ENCODE assay signal across 28 mouse cellular contexts in genomic region chr4:65912247-65912942, GRCm38 (mm10).
DNase-seq lines count a peak whose midpoint lies in the region; ATAC-seq and TF ChIP-seq lines count a peak whose summit lies in the region.
"Had no signal": no experiment of that assay in that cellular context is flagged by ENCODE, and none has a peak within 500 bp of the region (broad histone marks: within the 10 kb centered on the region; RNA-seq: fewer than 3 reads in every experiment).

No protein-coding gene starts in this region.

- H3K36me3 ChIP-seq in limb, embryonic 12.5 days = no peaks in the 10 kb centered on the region
- no peaks in the 10 kb centered on the region for H3K36me3 ChIP-seq in limb, embryonic 10.5 days
- no peaks in the 10 kb centered on the region for H3K36me3 ChIP-seq in midbrain, embryonic 11.5 days (ENCODE audit: control insufficient read depth, insufficient read depth, low read length)
- no peaks in the 10 kb centered on the region for H3K36me3 ChIP-seq in midbrain, postnatal 0 days (ENCODE audit: insufficient read depth, low read length)
- no peaks in the 10 kb centered on the region for H3K36me3 ChIP-seq in limb, embryonic 13.5 days
- H3K36me3 ChIP-seq in stomach, embryonic 15.5 days = no peaks in the 10 kb centered on the region
- H3K36me3 ChIP-seq: forebrain, embryonic 15.5 days; heart, embryonic 13.5 days; hindbrain, embryonic 15.5 days; midbrain, embryonic 12.5 days; neural tube, embryonic 13.5 days had no signal

- 71% methylated on average over 8 of the region's 8 CpGs for WGBS in limb, embryonic 12.5 days
- WGBS in limb, embryonic 10.5 days = 86% methylated on average over 8 of the region's 8 CpGs
- WGBS in midbrain, embryonic 11.5 days = 87% methylated on average over 8 of the region's 8 CpGs
- WGBS in midbrain, postnatal 0 days = 84% methylated on average over 8 of the region's 8 CpGs
- WGBS in limb, embryonic 13.5 days = 64% methylated on average over 8 of the region's 8 CpGs
- WGBS in stomach, embryonic 15.5 days = 58% methylated on average over 8 of the region's 8 CpGs

- H3K27me3 ChIP-seq in limb, embryonic 12.5 days = no peaks in the 10 kb centered on the region
- no peaks in the 10 kb centered on the region for H3K27me3 ChIP-seq in limb, embryonic 10.5 days (ENCODE audit: low read depth, poor library complexity, severe bottlenecking)
- H3K27me3 ChIP-seq in midbrain, embryonic 11.5 days (ENCODE audit: control insufficient read depth, insufficient read depth, low read length) = no peaks in the 10 kb centered on the region
- H3K27me3 ChIP-seq in midbrain, postnatal 0 days (ENCODE audit: insufficient read depth, low read length) = no peaks in the 10 kb centered on the region
- H3K27me3 ChIP-seq in limb, embryonic 13.5 days = no peaks in the 10 kb centered on the region
- H3K27me3 ChIP-seq in stomach, embryonic 15.5 days (replicated peaks) = no peaks in the 10 kb centered on the region
- H3K27me3 ChIP-seq: forebrain, embryonic 15.5 days; heart, embryonic 13.5 days; hindbrain, embryonic 15.5 days; midbrain, embryonic 12.5 days; neural tube, embryonic 13.5 days had no signal

- DNase-seq in limb, embryonic 10.5 days (ENCODE audit: low spot score) = no peak
- peak; percentile 67 for DNase-seq in midbrain, embryonic 11.5 days (ENCODE audit: low spot score, missing footprints)
- DNase-seq in midbrain, postnatal 0 days (ENCODE audit: low spot score) = no peak
- DNase-seq in thymus, postnatal 10 days (ENCODE audit: low spot score in 2 of 2) = no peak
- DNase-seq: adrenal gland, postnatal 25 days; B cell, adult 2 months; cerebellum, adult 11-12 months; cerebellum, adult 9-11 months; heart, adult 2 months; heart, postnatal 10 days; kidney, adult 11 months; kidney, postnatal 25 days; liver; lung, postnatal 10 days; retina, postnatal 1 day; right cerebral cortex, postnatal 14 days; thymus, adult 2 months; thymus, postnatal 4 days had no signal

- TF ChIP-seq CTCF in midbrain, postnatal 0 days (IDR thresholded peaks at IDR 0.05) = no peak

- H3K4me3 ChIP-seq in limb, embryonic 12.5 days (replicated peaks) = no peak overlapping the region
- no peak overlapping the region for H3K4me3 ChIP-seq in limb, embryonic 10.5 days
- H3K4me3 ChIP-seq in midbrain, embryonic 11.5 days (ENCODE audit: low read depth, low read length) = no peak overlapping the region
- no peak overlapping the region for H3K4me3 ChIP-seq in midbrain, postnatal 0 days (ENCODE audit: low read depth, low read length)
- H3K4me3 ChIP-seq in limb, embryonic 13.5 days = no peak overlapping the region
- H3K4me3 ChIP-seq in stomach, embryonic 15.5 days (replicated peaks) = no peak overlapping the region
- H3K4me3 ChIP-seq: forebrain, embryonic 15.5 days; heart, adult 2 months; heart, embryonic 13.5 days; hindbrain, embryonic 15.5 days; midbrain, embryonic 12.5 days; neural tube, embryonic 13.5 days had no signal

- H3K4me2 ChIP-seq in limb, embryonic 12.5 days = no peak overlapping the region
- no peak overlapping the region for H3K4me2 ChIP-seq in midbrain, embryonic 11.5 days
- no peak overlapping the region for H3K4me2 ChIP-seq in midbrain, postnatal 0 days (ENCODE audit: low read depth, low read length, poor library complexity, severe bottlenecking)
- no peak overlapping the region for H3K4me2 ChIP-seq in limb, embryonic 13.5 days (replicated peaks)
- no peak overlapping the region for H3K4me2 ChIP-seq in stomach, embryonic 15.5 days
- H3K4me2 ChIP-seq: forebrain, embryonic 15.5 days; heart, embryonic 13.5 days; hindbrain, embryonic 15.5 days; midbrain, embryonic 12.5 days; neural tube, embryonic 13.5 days had no signal

- ATAC-seq in limb, embryonic 12.5 days (ENCODE audit: insufficient number of reproducible peaks, insufficient read depth, low FRiP score, low TSS enrichment, low read depth) = peak; percentile 80; the same call in 1 of the 2 replicates
- no peak for ATAC-seq in midbrain, embryonic 11.5 days (ENCODE audit: low FRiP score)
- no peak for ATAC-seq in midbrain, postnatal 0 days (ENCODE audit: low FRiP score)
- peak; percentile 87 for ATAC-seq in limb, embryonic 13.5 days (ENCODE audit: low FRiP score, low read depth)
- peak; percentile 31; the same call in 1 of the 2 replicates for ATAC-seq in stomach, embryonic 15.5 days (ENCODE audit: insufficient read depth, low FRiP score, low read depth)
- ATAC-seq: forebrain, embryonic 15.5 days; inflammation-experienced regulatory T-cells, adult 6 months had no signal

- H3K27ac ChIP-seq in limb, embryonic 12.5 days = peak overlapping the region; percentile 54; the same call in 1 of the 2 replicates
- H3K27ac ChIP-seq in limb, embryonic 10.5 days = no peak overlapping the region
- no peak overlapping the region for H3K27ac ChIP-seq in midbrain, embryonic 11.5 days (ENCODE audit: low read depth, low read length)
- no peak overlapping the region for H3K27ac ChIP-seq in midbrain, postnatal 0 days (ENCODE audit: low read depth, low read length)
- peak overlapping the region; percentile 17; the same call in 1 of the 2 replicates for H3K27ac ChIP-seq in limb, embryonic 13.5 days
- no peak overlapping the region for H3K27ac ChIP-seq in stomach, embryonic 15.5 days
- H3K27ac ChIP-seq: forebrain, embryonic 15.5 days; heart, adult 2 months; heart, embryonic 13.5 days; hindbrain, embryonic 15.5 days; liver, embryonic 14.5 days; midbrain, embryonic 12.5 days; neural tube, embryonic 13.5 days had no signal

- no peak overlapping the region for H3K9ac ChIP-seq in limb, embryonic 12.5 days (replicated peaks)
- no peak overlapping the region for H3K9ac ChIP-seq in midbrain, embryonic 11.5 days (ENCODE audit: low read length)
- H3K9ac ChIP-seq in midbrain, postnatal 0 days (replicated peaks; ENCODE audit: low read length, poor library complexity, severe bottlenecking) = no peak overlapping the region
- no peak overlapping the region for H3K9ac ChIP-seq in limb, embryonic 13.5 days
- no peak overlapping the region for H3K9ac ChIP-seq in stomach, embryonic 15.5 days
- H3K9ac ChIP-seq: forebrain, embryonic 15.5 days; heart, embryonic 13.5 days; hindbrain, embryonic 15.5 days; liver, embryonic 14.5 days; midbrain, embryonic 12.5 days; neural tube, embryonic 13.5 days had no signal

- H3K4me1 ChIP-seq in limb, embryonic 12.5 days (replicated peaks) = peaks cover 13% of the 10 kb centered on the region
- H3K4me1 ChIP-seq in limb, embryonic 10.5 days = no peaks in the 10 kb centered on the region
- H3K4me1 ChIP-seq in midbrain, embryonic 11.5 days (ENCODE audit: control insufficient read depth, insufficient read depth, low read length) = peaks cover 3% of the 10 kb centered on the region; the same call in 1 of the 2 replicates
- H3K4me1 ChIP-seq in midbrain, postnatal 0 days (ENCODE audit: insufficient read depth, low read length) = no peaks in the 10 kb centered on the region; the same call in 1 of the 2 replicates
- H3K4me1 ChIP-seq in limb, embryonic 13.5 days = peaks cover 29% of the 10 kb centered on the region
- H3K4me1 ChIP-seq in stomach, embryonic 15.5 days = no peaks in the 10 kb centered on the region
- H3K4me1 ChIP-seq: heart, embryonic 13.5 days had no signal

- H3K9me3 ChIP-seq in limb, embryonic 12.5 days = no peaks in the 10 kb centered on the region
- H3K9me3 ChIP-seq in limb, embryonic 10.5 days (replicated peaks) = no peaks in the 10 kb centered on the region
- no peaks in the 10 kb centered on the region for H3K9me3 ChIP-seq in midbrain, embryonic 11.5 days (ENCODE audit: control insufficient read depth, low read length)
- H3K9me3 ChIP-seq in midbrain, postnatal 0 days (ENCODE audit: low read length) = no peaks in the 10 kb centered on the region
- H3K9me3 ChIP-seq in limb, embryonic 13.5 days = no peaks in the 10 kb centered on the region
- H3K9me3 ChIP-seq in stomach, embryonic 15.5 days = no peaks in the 10 kb centered on the region
- H3K9me3 ChIP-seq: forebrain, embryonic 15.5 days; heart, embryonic 13.5 days; hindbrain, embryonic 15.5 days; midbrain, embryonic 12.5 days; neural tube, embryonic 13.5 days had no signal

Comparison
In these comparisons a context has a peak if more than half of its experiments do, and no peak if none do; other contexts are left out.
1. H3K27ac ChIP-seq: peak in limb, embryonic 12.5 days (single experiment) and limb, embryonic 13.5 days (single experiment); none in limb, embryonic 10.5 days (single experiment), midbrain, embryonic 11.5 days (single experiment), midbrain, postnatal 0 days (single experiment) and stomach, embryonic 15.5 days (single experiment).
2. ATAC-seq: peak in limb, embryonic 12.5 days (single experiment), limb, embryonic 13.5 days (single experiment) and stomach, embryonic 15.5 days (single experiment); none in midbrain, embryonic 11.5 days (single experiment) and midbrain, postnatal 0 days (single experiment).